Mouse (Mus musculus): ENCODE measurements at regions not wholly inside any gene's neighbourhood (a gene's known extent, or its start where the extent isn't known, plus 50 kb on each side); places are given as distances from the start of the nearest gene placed in this dataset.

DNA sequence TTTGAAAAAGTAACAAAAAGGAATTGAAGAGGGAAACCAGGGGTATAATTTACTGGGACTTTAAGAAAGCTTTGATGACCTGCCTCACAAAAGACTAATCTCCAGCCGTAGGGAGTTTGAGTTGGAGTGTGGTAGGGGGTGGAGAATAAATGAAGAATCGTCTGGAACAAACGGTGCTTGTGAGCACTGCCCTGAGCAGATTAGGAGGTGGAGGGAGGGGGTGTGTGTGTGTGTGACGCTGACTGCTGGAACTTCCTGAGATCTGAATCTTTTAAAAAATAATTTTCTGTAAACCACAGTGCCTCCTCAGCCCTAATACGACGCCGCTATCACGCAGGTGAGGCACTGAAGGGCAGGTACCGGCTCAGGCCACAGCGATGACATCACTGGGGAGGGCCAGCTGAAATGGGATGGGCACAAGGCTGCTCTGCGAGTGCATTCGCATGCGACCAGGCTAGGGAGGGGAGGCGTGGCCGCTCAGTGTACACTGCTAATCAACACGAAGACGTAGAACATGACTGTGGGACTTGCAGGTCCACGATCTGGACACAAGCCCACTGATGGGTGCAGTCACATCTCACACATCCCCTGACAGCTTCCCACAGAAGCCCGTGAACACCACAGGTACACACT lies 395.4 kb downstream of the Zfp536 start:
- WGBS = 29% methylated on average over 19 of the region's 19 CpGs
- no peak for DNase-seq (ENCODE audit: low spot score)
- H3K4me2 ChIP-seq (ENCODE audit: low read length) = peak overlapping the region; percentile 16; the same call in 1 of the 2 replicates
- no peaks in the 10 kb centered on the region for H3K27me3 ChIP-seq (replicated peaks; ENCODE audit: control insufficient read depth, insufficient read depth, low read length)
- peak; percentile 79 for ATAC-seq (replicated peaks; ENCODE audit: low FRiP score, low TSS enrichment, low read depth)
- H3K4me1 ChIP-seq (replicated peaks; ENCODE audit: control insufficient read depth, insufficient read depth, low read length) = peaks cover 11% of the 10 kb centered on the region; the same call in 1 of the 2 replicates
- no peaks in the 10 kb centered on the region for H3K9me3 ChIP-seq (ENCODE audit: control insufficient read depth, low read length)
- no peak overlapping the region for H3K27ac ChIP-seq (ENCODE audit: low read depth)
- no peaks in the 10 kb centered on the region for H3K36me3 ChIP-seq (ENCODE audit: control insufficient read depth, insufficient read depth, low read length)
- no peak overlapping the region for H3K9ac ChIP-seq (ENCODE audit: low read length)
- H3K4me3 ChIP-seq (ENCODE audit: low read depth, low read length) = no peak overlapping the region

DNA sequence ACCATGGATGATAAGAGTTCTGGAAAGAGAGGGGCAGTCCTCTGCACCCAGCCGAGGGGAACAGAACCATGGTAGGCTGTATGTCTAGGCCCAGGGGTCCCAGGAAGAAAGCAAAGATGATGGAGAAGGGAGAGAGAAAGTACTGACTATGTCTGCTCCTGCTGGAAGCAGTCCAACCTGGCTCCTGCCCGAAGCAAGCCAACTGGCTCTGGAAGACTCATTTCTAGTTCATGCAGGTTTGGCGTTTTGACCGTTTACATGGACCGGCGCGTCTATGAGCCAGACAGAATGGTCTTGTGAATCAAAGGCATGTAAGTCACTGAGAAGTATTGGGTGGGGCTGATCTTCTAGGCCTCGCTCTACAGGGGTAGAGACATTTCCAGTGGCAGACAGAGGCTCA lies 385.6 kb downstream of the Zfp536 start:
- no peak overlapping the region for H3K27ac ChIP-seq (ENCODE audit: low read depth)
- H3K9me3 ChIP-seq (ENCODE audit: control insufficient read depth, low read length) = no peaks in the 10 kb centered on the region
- no peak overlapping the region for H3K9ac ChIP-seq (ENCODE audit: low read length)
- no peaks in the 10 kb centered on the region for H3K27me3 ChIP-seq (replicated peaks; ENCODE audit: control insufficient read depth, insufficient read depth, low read length)
- DNase-seq (ENCODE audit: low spot score) = no peak
- no peak for ATAC-seq (replicated peaks; ENCODE audit: low FRiP score, low TSS enrichment, low read depth)
- no peak overlapping the region for H3K4me3 ChIP-seq (ENCODE audit: low read depth, low read length)
- no peak overlapping the region for H3K4me2 ChIP-seq (ENCODE audit: low read length)
- no peaks in the 10 kb centered on the region for H3K4me1 ChIP-seq (replicated peaks; ENCODE audit: control insufficient read depth, insufficient read depth, low read length)
- no peaks in the 10 kb centered on the region for H3K36me3 ChIP-seq (ENCODE audit: control insufficient read depth, insufficient read depth, low read length)
- 90% methylated on average over 8 of the region's 8 CpGs for WGBS

DNA sequence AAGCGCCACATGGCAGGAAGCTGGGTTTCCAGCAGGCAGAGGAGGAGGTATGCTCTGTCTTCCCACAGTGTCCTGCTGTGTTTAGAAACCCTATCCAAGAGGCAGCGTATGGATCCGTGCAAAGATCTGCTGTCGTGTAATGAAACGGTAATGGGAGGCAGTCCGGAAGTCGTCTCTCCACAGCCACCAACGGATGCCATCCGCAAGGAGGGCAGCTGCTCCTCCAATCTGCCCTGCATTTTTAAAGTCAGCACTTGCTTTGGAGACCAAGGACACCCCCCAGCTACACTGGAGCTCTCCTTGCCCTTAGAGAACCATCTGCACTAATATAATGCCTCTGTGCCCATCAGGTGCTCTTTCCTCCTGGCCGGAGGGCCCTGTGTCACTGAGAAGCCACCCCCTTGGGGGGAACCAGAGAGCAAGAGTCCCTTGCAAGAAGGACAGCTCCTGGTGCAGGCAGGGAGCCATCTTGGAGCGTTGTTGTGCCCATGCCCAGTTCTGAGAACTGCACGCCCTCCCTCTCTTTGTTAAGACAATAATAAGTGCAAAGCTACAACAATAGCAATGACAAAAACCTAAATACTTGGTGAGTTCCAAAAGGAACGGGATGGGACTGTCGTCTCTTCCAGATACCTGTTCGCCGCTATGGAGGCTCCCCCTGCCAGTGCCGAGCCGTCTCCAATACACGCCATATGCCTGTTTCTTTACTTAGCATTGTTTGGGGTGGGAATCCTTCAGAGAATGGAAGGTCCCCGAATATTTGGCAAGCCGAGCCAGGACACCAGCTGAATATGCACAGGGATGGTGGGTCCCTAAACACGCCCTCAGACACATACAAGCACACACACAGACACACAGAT lies 384.4 kb downstream of the Zfp536 start:
- Histone ChIP-seq H3K4me3 (ENCODE audit: low read depth, low read length) (no peak overlapping the region), H3K27me3 (replicated peaks; ENCODE audit: control insufficient read depth, insufficient read depth, low read length) (no peaks in the 10 kb centered on the region), H3K4me2 (ENCODE audit: low read length) (no peak overlapping the region), H3K4me1 (replicated peaks; ENCODE audit: control insufficient read depth, insufficient read depth, low read length) (no peaks in the 10 kb centered on the region), H3K9me3 (ENCODE audit: control insufficient read depth, low read length) (no peaks in the 10 kb centered on the region), H3K27ac (ENCODE audit: low read depth) (no peak overlapping the region), H3K36me3 (ENCODE audit: control insufficient read depth, insufficient read depth, low read length) (no peaks in the 10 kb centered on the region), H3K9ac (ENCODE audit: low read length) (no peak overlapping the region)
- no peak for DNase-seq (ENCODE audit: low spot score)
- ATAC-seq (replicated peaks; ENCODE audit: low FRiP score, low TSS enrichment, low read depth) = no peak
- WGBS = 85% methylated on average over 22 of the region's 22 CpGs

DNA sequence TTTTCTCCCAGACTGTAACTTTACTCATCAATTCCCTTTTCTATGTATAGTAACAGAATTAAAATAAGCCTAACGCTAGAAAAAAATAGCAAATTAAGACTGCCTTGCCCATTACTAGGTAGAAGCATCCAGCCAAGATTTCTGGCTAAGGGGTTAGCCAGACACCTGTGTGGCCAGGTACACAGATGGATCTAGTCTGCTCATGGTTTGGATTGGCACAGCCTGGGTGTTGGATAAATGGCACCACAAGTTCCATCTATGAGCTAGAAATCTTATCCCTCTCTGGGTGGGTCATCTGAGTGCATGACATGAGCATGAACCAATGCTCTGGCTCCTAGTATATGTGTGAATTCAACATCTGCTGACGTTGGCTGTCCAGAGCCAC lies 383.7 kb downstream of the Zfp536 start:
- no peaks in the 10 kb centered on the region for H3K9me3 ChIP-seq (ENCODE audit: control insufficient read depth, low read length)
- DNase-seq (ENCODE audit: low spot score) (no peak), ATAC-seq (replicated peaks; ENCODE audit: low FRiP score, low TSS enrichment, low read depth) (no peak)
- WGBS = 78% methylated on average over 2 of the region's 2 CpGs
- H3K27me3 ChIP-seq (replicated peaks; ENCODE audit: control insufficient read depth, insufficient read depth, low read length) = no peaks in the 10 kb centered on the region
- no peaks in the 10 kb centered on the region for H3K36me3 ChIP-seq (ENCODE audit: control insufficient read depth, insufficient read depth, low read length)
- H3K4me1 ChIP-seq (replicated peaks; ENCODE audit: control insufficient read depth, insufficient read depth, low read length) = no peaks in the 10 kb centered on the region
- no peak overlapping the region for H3K9ac ChIP-seq (ENCODE audit: low read length)
- H3K4me2 ChIP-seq (ENCODE audit: low read length) = no peak overlapping the region
- H3K4me3 ChIP-seq (ENCODE audit: low read depth, low read length) = no peak overlapping the region
- H3K27ac ChIP-seq (ENCODE audit: low read depth) = no peak overlapping the region

DNA sequence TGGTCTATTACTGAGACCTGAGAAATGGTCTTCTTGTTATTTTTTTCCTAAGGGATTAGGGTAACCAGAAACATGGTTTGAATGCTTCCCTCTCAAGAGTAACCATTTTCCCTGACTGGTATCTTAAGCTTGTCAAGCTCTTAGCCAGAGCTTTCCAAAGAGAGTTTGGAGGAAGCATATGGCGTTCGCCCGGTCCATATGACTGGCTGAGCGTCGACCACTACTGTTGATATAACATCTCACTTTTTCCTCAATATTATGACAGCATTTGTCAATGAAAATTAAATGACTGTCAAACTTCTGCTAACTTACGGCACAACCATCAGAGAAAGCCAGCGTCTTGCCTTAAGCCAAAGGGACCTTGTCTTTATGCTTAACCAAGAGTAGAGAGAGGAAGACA lies 383.2 kb downstream of the Zfp536 start:
- no peak overlapping the region for H3K9ac ChIP-seq (ENCODE audit: low read length)
- no peaks in the 10 kb centered on the region for H3K36me3 ChIP-seq (ENCODE audit: control insufficient read depth, insufficient read depth, low read length)
- DNase-seq (ENCODE audit: low spot score) (no peak), ATAC-seq (replicated peaks; ENCODE audit: low FRiP score, low TSS enrichment, low read depth) (no peak)
- no peak overlapping the region for H3K4me3 ChIP-seq (ENCODE audit: low read depth, low read length)
- 88% methylated on average over 7 of the region's 7 CpGs for WGBS
- no peak overlapping the region for H3K27ac ChIP-seq (ENCODE audit: low read depth)
- H3K27me3 ChIP-seq (replicated peaks; ENCODE audit: control insufficient read depth, insufficient read depth, low read length) = no peaks in the 10 kb centered on the region
- H3K4me1 ChIP-seq (replicated peaks; ENCODE audit: control insufficient read depth, insufficient read depth, low read length) = no peaks in the 10 kb centered on the region
- no peak overlapping the region for H3K4me2 ChIP-seq (ENCODE audit: low read length)
- no peaks in the 10 kb centered on the region for H3K9me3 ChIP-seq (ENCODE audit: control insufficient read depth, low read length)

DNA sequence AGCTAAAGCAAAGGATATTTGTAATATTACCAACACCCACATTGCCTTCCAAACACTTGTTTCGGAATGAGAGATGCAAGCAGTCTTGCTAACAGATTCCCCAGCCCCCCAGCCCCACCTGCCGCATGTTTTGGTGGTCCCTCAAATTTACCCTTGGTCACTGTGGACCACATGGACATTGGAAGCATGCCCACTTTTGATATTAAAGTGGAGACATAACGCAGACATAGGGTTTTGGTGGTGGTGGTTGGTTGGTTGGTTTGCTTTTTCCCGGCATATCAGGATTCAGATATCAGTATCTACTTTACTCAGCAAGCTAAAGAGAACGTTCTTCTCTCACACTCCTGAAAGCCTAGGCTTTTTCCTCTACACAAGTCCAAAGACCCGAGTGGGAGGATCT lies 381.3 kb downstream of the Zfp536 start:
- 89% methylated on average over 6 of the region's 6 CpGs for WGBS
- H3K27ac ChIP-seq (ENCODE audit: low read depth) = no peak overlapping the region
- no peak for ATAC-seq (replicated peaks; ENCODE audit: low FRiP score, low TSS enrichment, low read depth)

DNA sequence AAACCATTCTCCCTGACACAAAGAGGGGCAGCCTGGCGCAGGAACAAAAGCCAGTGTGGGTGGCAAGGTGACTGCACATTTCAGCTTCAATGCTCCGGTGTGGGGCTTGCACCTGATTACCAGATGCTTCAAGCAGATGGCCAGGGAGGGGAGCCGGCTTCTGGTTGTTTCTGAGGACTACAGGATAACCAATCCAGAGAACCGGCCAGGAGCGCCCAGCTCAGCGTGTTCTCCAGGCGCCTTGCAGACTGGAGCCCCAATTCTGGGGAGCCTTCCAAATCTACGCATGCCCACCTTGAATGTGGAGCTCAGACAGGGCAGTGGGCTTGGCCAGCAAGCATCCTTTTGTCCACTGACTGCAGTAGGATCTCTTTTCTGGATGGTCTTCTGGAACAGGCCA lies 380.8 kb downstream of the Zfp536 start:
- Histone ChIP-seq H3K27me3 (replicated peaks; ENCODE audit: control insufficient read depth, insufficient read depth, low read length) (no peaks in the 10 kb centered on the region), H3K4me1 (replicated peaks; ENCODE audit: control insufficient read depth, insufficient read depth, low read length) (no peaks in the 10 kb centered on the region), H3K27ac (ENCODE audit: low read depth) (no peak overlapping the region), H3K9me3 (ENCODE audit: control insufficient read depth, low read length) (no peaks in the 10 kb centered on the region), H3K4me3 (ENCODE audit: low read depth, low read length) (no peak overlapping the region), H3K4me2 (ENCODE audit: low read length) (no peak overlapping the region), H3K36me3 (ENCODE audit: control insufficient read depth, insufficient read depth, low read length) (no peaks in the 10 kb centered on the region), H3K9ac (ENCODE audit: low read length) (no peak overlapping the region)
- no peak for ATAC-seq (replicated peaks; ENCODE audit: low FRiP score, low TSS enrichment, low read depth)
- 91% methylated on average over 8 of the region's 8 CpGs for WGBS
- DNase-seq (ENCODE audit: low spot score) = no peak

More for the DNA sequence above, 381.3 kb downstream of the Zfp536 start:
- Histone ChIP-seq H3K4me1 (replicated peaks; ENCODE audit: control insufficient read depth, insufficient read depth, low read length) (no peaks in the 10 kb centered on the region), H3K9ac (ENCODE audit: low read length) (no peak overlapping the region), H3K4me2 (ENCODE audit: low read length) (no peak overlapping the region), H3K4me3 (ENCODE audit: low read depth, low read length) (no peak overlapping the region), H3K36me3 (ENCODE audit: control insufficient read depth, insufficient read depth, low read length) (no peaks in the 10 kb centered on the region), H3K9me3 (ENCODE audit: control insufficient read depth, low read length) (no peaks in the 10 kb centered on the region), H3K27me3 (replicated peaks; ENCODE audit: control insufficient read depth, insufficient read depth, low read length) (no peaks in the 10 kb centered on the region)
- no peak for DNase-seq (ENCODE audit: low spot score)

DNA sequence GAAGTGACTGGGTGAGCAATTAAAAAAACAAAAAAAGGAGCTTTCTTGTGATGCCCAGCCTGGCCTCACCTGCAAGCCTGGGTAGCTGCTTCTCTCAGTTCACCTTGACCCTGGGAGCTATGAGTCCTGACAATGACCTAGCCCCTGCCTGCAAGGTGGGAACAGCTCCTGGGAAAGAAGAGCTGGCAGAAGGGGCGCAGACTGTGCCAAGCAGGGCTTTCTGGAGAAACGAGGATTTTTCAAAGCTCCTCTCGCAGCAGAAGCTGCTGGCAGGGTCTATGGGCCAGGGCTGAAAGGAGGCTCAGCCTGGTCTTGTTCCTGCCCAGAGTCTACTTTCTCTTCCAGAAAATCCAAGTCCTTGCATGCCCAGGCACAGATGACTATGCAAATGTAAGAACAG lies 380.4 kb downstream of the Zfp536 start:
- no peak overlapping the region for H3K4me2 ChIP-seq (ENCODE audit: low read length)
- DNase-seq (ENCODE audit: low spot score) (no peak), ATAC-seq (replicated peaks; ENCODE audit: low FRiP score, low TSS enrichment, low read depth) (no peak)
- H3K9ac ChIP-seq (ENCODE audit: low read length) = no peak overlapping the region
- no peaks in the 10 kb centered on the region for H3K9me3 ChIP-seq (ENCODE audit: control insufficient read depth, low read length)
- 86% methylated on average over 3 of the region's 3 CpGs for WGBS
- no peaks in the 10 kb centered on the region for H3K27me3 ChIP-seq (replicated peaks; ENCODE audit: control insufficient read depth, insufficient read depth, low read length)
- no peaks in the 10 kb centered on the region for H3K4me1 ChIP-seq (replicated peaks; ENCODE audit: control insufficient read depth, insufficient read depth, low read length)
- H3K27ac ChIP-seq (ENCODE audit: low read depth) = no peak overlapping the region
- H3K4me3 ChIP-seq (ENCODE audit: low read depth, low read length) = no peak overlapping the region
- H3K36me3 ChIP-seq (ENCODE audit: control insufficient read depth, insufficient read depth, low read length) = no peaks in the 10 kb centered on the region

DNA sequence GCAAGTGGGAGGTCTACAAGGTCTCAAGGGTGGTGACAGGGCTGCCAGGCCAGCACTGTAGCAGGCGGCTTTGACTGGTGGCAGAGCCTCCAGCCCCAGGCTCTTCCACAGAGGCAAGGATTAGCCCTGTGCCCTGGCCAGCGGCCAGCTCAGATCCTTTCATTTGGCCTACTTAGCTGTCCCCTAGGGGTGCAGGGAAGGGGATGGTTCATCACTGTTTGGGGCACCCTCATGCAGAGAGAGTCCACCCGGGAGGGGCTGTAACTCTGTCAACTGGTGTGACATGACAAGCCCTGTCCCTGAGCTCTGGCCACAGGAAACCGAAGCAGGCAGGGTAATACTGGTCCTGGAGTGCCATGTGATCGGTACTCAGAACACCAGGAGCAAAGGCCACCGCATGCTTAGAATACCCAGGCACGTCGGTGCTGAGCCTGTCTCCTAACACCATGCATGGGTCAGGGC lies 378.4 kb downstream of the Zfp536 start:
- no peaks in the 10 kb centered on the region for H3K27me3 ChIP-seq (replicated peaks; ENCODE audit: control insufficient read depth, insufficient read depth, low read length)
- no peak for ATAC-seq (replicated peaks; ENCODE audit: low FRiP score, low TSS enrichment, low read depth)

More for the DNA sequence above, 378.4 kb downstream of the Zfp536 start:
- H3K27ac ChIP-seq (ENCODE audit: low read depth) = no peak overlapping the region
- no peaks in the 10 kb centered on the region for H3K9me3 ChIP-seq (ENCODE audit: control insufficient read depth, low read length)
- no peak overlapping the region for H3K4me3 ChIP-seq (ENCODE audit: low read depth, low read length)
- H3K36me3 ChIP-seq (ENCODE audit: control insufficient read depth, insufficient read depth, low read length) = no peaks in the 10 kb centered on the region
- no peak for DNase-seq (ENCODE audit: low spot score)
- 65% methylated on average over 8 of the region's 8 CpGs for WGBS
- H3K4me1 ChIP-seq (replicated peaks; ENCODE audit: control insufficient read depth, insufficient read depth, low read length) = no peaks in the 10 kb centered on the region
- H3K9ac ChIP-seq (ENCODE audit: low read length) = no peak overlapping the region
- no peak overlapping the region for H3K4me2 ChIP-seq (ENCODE audit: low read length)
